ENCODE assay signal across 14 mouse cellular contexts in genomic region chr11:49195819-49196322, GRCm38 (mm10). TPM values are rescaled to one million over a fixed set of nuclear protein-coding genes. Genes with fewer than 3 reads are reported as not detected.
DNase-seq lines count a peak whose midpoint lies in the region; ATAC-seq and TF ChIP-seq lines count a peak whose summit lies in the region.
"Had no signal": no experiment of that assay in that cellular context is flagged by ENCODE, and none has a peak within 500 bp of the region (broad histone marks: within the 10 kb centered on the region; RNA-seq: fewer than 3 reads in every experiment).

No protein-coding gene starts in this region.

- H3K27me3 ChIP-seq in heart, embryonic 12.5 days (replicated peaks): no peaks in the 10 kb centered on the region
- H3K27me3 ChIP-seq in heart, postnatal 0 days (ENCODE audit: control insufficient read depth, insufficient read depth, low read length): no peaks in the 10 kb centered on the region
- H3K27me3 ChIP-seq: forebrain, embryonic 12.5 days; hindbrain, embryonic 12.5 days; stomach, embryonic 15.5 days had no signal

- ATAC-seq in heart, embryonic 12.5 days (ENCODE audit: insufficient number of reproducible peaks, low FRiP score): no peak
- peak; percentile 55; the same call in 1 of the 2 replicates for ATAC-seq in heart, postnatal 0 days (ENCODE audit: insufficient read depth, low read depth)
- ATAC-seq: activated CD4-positive, CD25-positive, alpha-beta regulatory T cell, adult 4 months had no signal

- no peaks in the 10 kb centered on the region for H3K36me3 ChIP-seq in heart, embryonic 12.5 days
- no peaks in the 10 kb centered on the region for H3K36me3 ChIP-seq in heart, postnatal 0 days (replicated peaks; ENCODE audit: control insufficient read depth, insufficient read depth, low read length)
- H3K36me3 ChIP-seq: forebrain, embryonic 12.5 days; hindbrain, embryonic 12.5 days; stomach, embryonic 15.5 days had no signal

- no peak overlapping the region for H3K4me3 ChIP-seq in heart, embryonic 12.5 days
- H3K4me3 ChIP-seq in heart, postnatal 0 days (ENCODE audit: low read depth, low read length): no peak overlapping the region
- H3K4me3 ChIP-seq in lung, adult 2 months (replicated peaks; ENCODE audit: extremely low read depth, low read depth, low read length): no peak overlapping the region
- H3K4me3 ChIP-seq: forebrain, embryonic 12.5 days; hindbrain, embryonic 12.5 days; stomach, embryonic 15.5 days had no signal

- TF ChIP-seq POLR2A in lung, adult 2 months (IDR thresholded peaks at IDR 0.05; ENCODE audit: borderline replicate concordance, extremely low read depth, low read depth, low read length): no peak

- no peak overlapping the region for H3K4me2 ChIP-seq in heart, embryonic 12.5 days
- H3K4me2 ChIP-seq in heart, postnatal 0 days (ENCODE audit: low read depth, low read length): no peak overlapping the region
- H3K4me2 ChIP-seq: forebrain, embryonic 12.5 days; hindbrain, embryonic 12.5 days; stomach, embryonic 15.5 days had no signal

- TF ChIP-seq CTCF in heart, postnatal 0 days (IDR thresholded peaks at IDR 0.05; ENCODE audit: low read depth): no peak
- TF ChIP-seq CTCF in lung, adult 2 months (IDR thresholded peaks at IDR 0.05; ENCODE audit: insufficient read depth, low read length): no peak

- no peak overlapping the region for H3K9ac ChIP-seq in heart, embryonic 12.5 days
- H3K9ac ChIP-seq in heart, postnatal 0 days (replicated peaks; ENCODE audit: low read depth, low read length): no peak overlapping the region
- H3K9ac ChIP-seq: forebrain, embryonic 12.5 days; hindbrain, embryonic 12.5 days; stomach, embryonic 15.5 days had no signal

- no peaks in the 10 kb centered on the region for H3K9me3 ChIP-seq in heart, embryonic 12.5 days (replicated peaks)
- H3K9me3 ChIP-seq in heart, postnatal 0 days (replicated peaks; ENCODE audit: control insufficient read depth, low read length): no peaks in the 10 kb centered on the region
- H3K9me3 ChIP-seq: forebrain, embryonic 12.5 days; hindbrain, embryonic 12.5 days; stomach, embryonic 15.5 days had no signal

- peak; percentile 17 for DNase-seq in heart, adult 8-10 months (ENCODE audit: low spot score)
- peak; percentile 17 for DNase-seq in heart, postnatal 0 days (ENCODE audit: low spot score)
- DNase-seq in lung, adult 2 months: peak; percentile 14
- peak; percentile 50 for DNase-seq in thymus, postnatal 14 days
- DNase-seq in layer of hippocampus, postnatal 25 days (ENCODE audit: extremely low spot score in 1 of 2, low spot score in 1 of 2): no peak
- no peak for DNase-seq in spleen, postnatal 36 days (ENCODE audit: low spot score in 2 of 2)
- DNase-seq in frontal cortex, adult 2 months (ENCODE audit: extremely low spot score in 1 of 2, low spot score in 1 of 2): no peak
- DNase-seq: cerebellum, postnatal 36 days; midbrain, embryonic 14.5 days had no signal

- 0 out of 2 replicates have a peak, but pooled peaks cover 3% of the 10 kb centered on the region for H3K4me1 ChIP-seq in heart, embryonic 12.5 days (replicated peaks)
- no peaks in the 10 kb centered on the region for H3K4me1 ChIP-seq in heart, postnatal 0 days (ENCODE audit: control insufficient read depth, insufficient read depth)
- H3K4me1 ChIP-seq in lung, adult 2 months (ENCODE audit: control insufficient read depth, insufficient read depth, low read length): no peaks in the 10 kb centered on the region
- H3K4me1 ChIP-seq: forebrain, embryonic 12.5 days; hindbrain, embryonic 12.5 days; stomach, embryonic 15.5 days had no signal

- WGBS in heart, embryonic 12.5 days: 63% methylated on average over 7 of the region's 7 CpGs
- WGBS in heart, postnatal 0 days: 53% methylated on average over 7 of the region's 7 CpGs
- 44% methylated on average over 7 of the region's 7 CpGs for WGBS in lung, adult 2 months

- TF ChIP-seq EP300 in heart, postnatal 0 days (IDR thresholded peaks at IDR 0.05; ENCODE audit: low read depth): peak; percentile 67; the same call in 1 of the 2 replicates

- no peak overlapping the region; the same call in 1 of the 2 replicates for H3K27ac ChIP-seq in heart, embryonic 12.5 days (ENCODE audit: poor library complexity, severe bottlenecking)
- peak overlapping the region; percentile 65 for H3K27ac ChIP-seq in heart, postnatal 0 days (ENCODE audit: low read depth)
- H3K27ac ChIP-seq: forebrain, embryonic 12.5 days; hindbrain, embryonic 12.5 days; stomach, embryonic 15.5 days had no signal

RNA-seq across cellular contexts. Expression of gene Zfp62, which starts 7.2 kb away (rescaled TPM):
- total RNA-seq in heart, adult 8-10 months (2022): 10 to 100 TPM; 25.0 to 31.7 (median 27.1) TPM
- polyA plus RNA-seq in heart, embryonic 12.5 days (2016; fragmentation: Nextera tagmentation; extraction: Ambion mirVana): 33.5 and 34.6 TPM in 2 replicates
- 7.4 and 22.9 TPM in 2 replicates for total RNA-seq in heart, postnatal 0 days (2014; rRNA removed; ENCODE audit: low replicate concordance)
- polyA plus RNA-seq in heart, postnatal 0 days (2015; fragmentation: Nextera tagmentation; extraction: Ambion mirVana): 19.0 and 20.4 TPM in 2 replicates
- polyA plus RNA-seq in lung, adult 2 months (2012; rRNA removed): 1.5 and 3.0 TPM in 2 replicates
- total RNA-seq in layer of hippocampus, postnatal 25 days (2021): 10 to 100 TPM; 37.9 to 39.3 TPM
- 24.2 and 26.4 TPM in 2 replicates for polyA plus RNA-seq in frontal cortex, adult 2 months (2012; rRNA removed)

RNA-seq across cellular contexts. Expression of gene Btnl9, which starts 8.9 kb away (rescaled TPM):
- 10 to 100 TPM; 22.6 to 28.5 (median 23.8) TPM for total RNA-seq in heart, adult 8-10 months (2022)
- 1.4 and 1.9 TPM in 2 replicates for polyA plus RNA-seq in heart, embryonic 12.5 days (2016; fragmentation: Nextera tagmentation; extraction: Ambion mirVana)
- 14.5 and 33.4 TPM in 2 replicates for total RNA-seq in heart, postnatal 0 days (2014; rRNA removed; ENCODE audit: low replicate concordance)
- polyA plus RNA-seq in heart, postnatal 0 days (2015; fragmentation: Nextera tagmentation; extraction: Ambion mirVana): 11.2 and 12.2 TPM in 2 replicates
- 1.6 and 2.1 TPM in 2 replicates for polyA plus RNA-seq in lung, adult 2 months (2012; rRNA removed)
- total RNA-seq in layer of hippocampus, postnatal 25 days (2021): not detected
- polyA plus RNA-seq in frontal cortex, adult 2 months (2012; rRNA removed): 0.02 TPM in 1 of 2 replicates, not detected in the other
- polyA plus RNA-seq: activated CD4-positive, CD25-positive, alpha-beta regulatory T cell, adult 4 months; forebrain, embryonic 12.5 days; midbrain, embryonic 14.5 days had no signal

RNA-seq across cellular contexts. Expression of gene Olfr1394, which starts 41.7 kb away (rescaled TPM):
- not detected for total RNA-seq in heart, adult 8-10 months (2022)
- polyA plus RNA-seq in heart, embryonic 12.5 days (2016; fragmentation: Nextera tagmentation; extraction: Ambion mirVana): not detected in 2 replicates
- not detected in 2 replicates for total RNA-seq in heart, postnatal 0 days (2014; rRNA removed; ENCODE audit: low replicate concordance)
- not detected in 2 replicates for polyA plus RNA-seq in heart, postnatal 0 days (2015; fragmentation: Nextera tagmentation; extraction: Ambion mirVana)
- polyA plus RNA-seq in lung, adult 2 months (2012; rRNA removed): not detected in 2 replicates
- total RNA-seq in layer of hippocampus, postnatal 25 days (2021): not detected
- not detected in 2 replicates for polyA plus RNA-seq in frontal cortex, adult 2 months (2012; rRNA removed)
- polyA plus RNA-seq: activated CD4-positive, CD25-positive, alpha-beta regulatory T cell, adult 4 months; forebrain, embryonic 12.5 days; hindbrain, embryonic 12.5 days; midbrain, embryonic 14.5 days; stomach, embryonic 15.5 days had no signal

RNA-seq across cellular contexts. Expression of gene Mgat1, which starts 48.1 kb away (rescaled TPM):
- total RNA-seq in heart, adult 8-10 months (2022): 10 to 100 TPM; 62.4 to 80.4 (median 68.8) TPM
- polyA plus RNA-seq in heart, embryonic 12.5 days (2016; fragmentation: Nextera tagmentation; extraction: Ambion mirVana): 45.7 TPM in 2 replicates
- 115 and 163 TPM in 2 replicates for total RNA-seq in heart, postnatal 0 days (2014; rRNA removed; ENCODE audit: low replicate concordance)
- polyA plus RNA-seq in heart, postnatal 0 days (2015; fragmentation: Nextera tagmentation; extraction: Ambion mirVana): 42.3 and 45.7 TPM in 2 replicates
- 216 and 218 TPM in 2 replicates for polyA plus RNA-seq in lung, adult 2 months (2012; rRNA removed)
- total RNA-seq in layer of hippocampus, postnatal 25 days (2021): 10 to 100 TPM; 54.4 to 57.0 TPM
- 58.5 and 65.0 TPM in 2 replicates for polyA plus RNA-seq in frontal cortex, adult 2 months (2012; rRNA removed)

RNA-seq across cellular contexts. Expression of gene Olfr1395, which starts 53.8 kb away (rescaled TPM):
- total RNA-seq in heart, adult 8-10 months (2022): not detected
- polyA plus RNA-seq in heart, embryonic 12.5 days (2016; fragmentation: Nextera tagmentation; extraction: Ambion mirVana): not detected in 2 replicates
- total RNA-seq in heart, postnatal 0 days (2014; rRNA removed; ENCODE audit: low replicate concordance): not detected in 2 replicates
- not detected in 2 replicates for polyA plus RNA-seq in heart, postnatal 0 days (2015; fragmentation: Nextera tagmentation; extraction: Ambion mirVana)
- polyA plus RNA-seq in lung, adult 2 months (2012; rRNA removed): not detected in 2 replicates
- not detected for total RNA-seq in layer of hippocampus, postnatal 25 days (2021)
- polyA plus RNA-seq in frontal cortex, adult 2 months (2012; rRNA removed): 0.04 and 0.11 TPM in 2 replicates
- polyA plus RNA-seq: forebrain, embryonic 12.5 days; hindbrain, embryonic 12.5 days; midbrain, embryonic 14.5 days; stomach, embryonic 15.5 days had no signal

Comparison
In these comparisons a context has a peak if more than half of its experiments do, and no peak if none do; other contexts are left out.
1. DNase-seq: peak in heart, adult 8-10 months (single experiment), heart, postnatal 0 days (single experiment), lung, adult 2 months (single experiment) and thymus, postnatal 14 days (single experiment); none in layer of hippocampus, postnatal 25 days (0 of 2), spleen, postnatal 36 days (0 of 2) and frontal cortex, adult 2 months (0 of 2).